Mouse (Mus musculus) midbrain, embryonic 14.5 days (tissue): Measurements from ENCODE around the gene Wdr41. TPM values are rescaled to one million over a fixed set of nuclear protein-coding genes. Genes with fewer than 3 reads are reported as not detected.

Source experiments
- ATAC-seq: fragments of 200-750 bp; cut with Nextera tagmentation; 2 replicates; pipeline ENCODE4 v1.8.0; 2017; ENCODE audit warnings: moderate number of reproducible peaks, moderate library complexity; ENCODE audit not compliant: low FRiP score, low TSS enrichment
- DNase-seq: peaks from one replicate; pipeline ENCODE4 v3.0.0-alpha.2; 2015
- H3K27ac ChIP-seq: fragments of 300-500 bp; sonication (generic); replicated peaks from 2 replicates; pipeline ENCODE4 v1.5.1; 2014; ENCODE audit warnings: mild to moderate bottlenecking, low read depth, low read length, moderate library complexity
- H3K27me3 ChIP-seq: fragments of 300-500 bp; sonication (generic); 2 replicates; pipeline ENCODE4 v1.6.1; 2014; ENCODE audit warnings: low read length, control low read depth, mixed read lengths; ENCODE audit not compliant: control insufficient read depth, insufficient read depth
- H3K36me3 ChIP-seq: fragments of 300-500 bp; sonication (generic); 2 replicates; pipeline ENCODE4 v1.6.1; 2014; ENCODE audit warnings: low read length, control low read depth; ENCODE audit not compliant: control insufficient read depth, insufficient read depth
- H3K4me1 ChIP-seq: fragments of 300-500 bp; sonication (generic); 2 replicates; pipeline ENCODE4 v1.6.1; 2014; ENCODE audit warnings: mild to moderate bottlenecking, antibody characterized with exemption, low read length, control low read depth; ENCODE audit not compliant: control insufficient read depth, insufficient read depth
- H3K4me2 ChIP-seq: fragments of 300-500 bp; sonication (generic); 2 replicates; pipeline ENCODE4 v1.6.1; 2014; ENCODE audit warnings: mild to moderate bottlenecking, low read length, moderate library complexity
- H3K4me3 ChIP-seq: fragments of 300-500 bp; sonication (generic); replicated peaks from 2 replicates; pipeline ENCODE4 v1.5.1; 2014; ENCODE audit warnings: low read depth, low read length
- H3K9ac ChIP-seq: fragments of 300-500 bp; sonication (generic); replicated peaks from 2 replicates; pipeline ENCODE4 v1.6.1; 2014; ENCODE audit warnings: mild to moderate bottlenecking, low read length, moderate library complexity
- H3K9me3 ChIP-seq: fragments of 300-500 bp; sonication (generic); 2 replicates; pipeline ENCODE4 v1.6.1; 2016; ENCODE audit warnings: low read length, control low read depth, mixed read lengths; ENCODE audit not compliant: control insufficient read depth
- WGBS: fragments of 180-500 bp; shearing (Covaris S2); extraction: QIAGEN DNeasy Blood & Tissue Kit; methylation state at CpG from one replicate; pipeline ENCODE4 v1.1.7; 2014; 5-methylcytosine and 5-hydroxymethylcytosine counted together
- polyA plus RNA-seq: library from polyadenylated mRNA; unstranded; fragments of >200 nt; fragmentation: Nextera tagmentation; extraction: Ambion mirVana; gene quantifications from 2 replicates; pipeline ENCODE4 v1.2.1, GENCODE M21; 2014

The Wdr41 gene
- polyA plus RNA-seq, 1 experiment from 2014 or later, result 25.0 TPM

GRCm38 (mm10) chr13:95050398-95050797 is 74.3 kb downstream of the Wdr41 start:
- WGBS, result 87% methylated on average over 4 of the region's 4 CpGs
- H3K36me3 ChIP-seq, result no peaks in the 10 kb centered on the region
- ATAC-seq (no peak), DNase-seq (no peak)
- H3K4me1 ChIP-seq, result no peaks in the 10 kb centered on the region
- no peaks in the 10 kb centered on the region for H3K9me3 ChIP-seq
- no peak overlapping the region for H3K4me3 ChIP-seq
- no peak overlapping the region for H3K9ac ChIP-seq
- H3K4me2 ChIP-seq, result no peak overlapping the region
- H3K27ac ChIP-seq, result no peak overlapping the region
- no peaks in the 10 kb centered on the region for H3K27me3 ChIP-seq

- H3K9ac ChIP-seq, result no peak overlapping the region
- H3K9me3 ChIP-seq, result no peaks in the 10 kb centered on the region
- no peaks in the 10 kb centered on the region for H3K4me1 ChIP-seq
- DNase-seq, result no peak
- no peaks in the 10 kb centered on the region for H3K27me3 ChIP-seq
- H3K27ac ChIP-seq, result no peak overlapping the region
- H3K4me3 ChIP-seq, result no peak overlapping the region
- no peaks in the 10 kb centered on the region for H3K36me3 ChIP-seq
- ATAC-seq, result no peak
- 86% methylated on average over 3 of the region's 3 CpGs for WGBS
- H3K4me2 ChIP-seq, result no peak overlapping the region
Observed at GRCm38 (mm10) chr13:95052421-95052820, 76.3 kb downstream of the Wdr41 start.

GRCm38 (mm10) chr13:95055742-95056388 is 79.7 kb downstream of the Wdr41 start:
- Histone ChIP-seq H3K4me2 (no peak overlapping the region), H3K27ac (no peak overlapping the region), H3K9me3 (no peaks in the 10 kb centered on the region), H3K36me3 (no peaks in the 10 kb centered on the region), H3K4me3 (no peak overlapping the region), H3K9ac (no peak overlapping the region), H3K27me3 (no peaks in the 10 kb centered on the region), H3K4me1 (no peaks in the 10 kb centered on the region)
- ATAC-seq, result no peak
- DNase-seq, result no peak
- 69% methylated on average over 1 of the region's 1 CpGs for WGBS

GRCm38 (mm10) chr13:95056501-95057280 is 80.5 kb downstream of the Wdr41 start:
- Histone ChIP-seq H3K9me3 (no peaks in the 10 kb centered on the region), H3K9ac (no peak overlapping the region), H3K27me3 (no peaks in the 10 kb centered on the region), H3K4me2 (no peak overlapping the region), H3K36me3 (no peaks in the 10 kb centered on the region), H3K4me3 (no peak overlapping the region), H3K27ac (no peak overlapping the region), H3K4me1 (no peaks in the 10 kb centered on the region)
- WGBS, result 83% methylated on average over 11 of the region's 11 CpGs
- DNase-seq, result no peak
- no peak for ATAC-seq

- no peak overlapping the region for H3K4me2 ChIP-seq
- H3K4me1 ChIP-seq, result no peaks in the 10 kb centered on the region
- ATAC-seq (no peak), DNase-seq (no peak)
- 83% methylated on average over 4 of the region's 4 CpGs for WGBS
- H3K36me3 ChIP-seq, result no peaks in the 10 kb centered on the region
- H3K9me3 ChIP-seq, result no peaks in the 10 kb centered on the region
- no peaks in the 10 kb centered on the region for H3K27me3 ChIP-seq
- no peak overlapping the region for H3K4me3 ChIP-seq
- H3K9ac ChIP-seq, result no peak overlapping the region
- H3K27ac ChIP-seq, result no peak overlapping the region
Observed at GRCm38 (mm10) chr13:95058885-95059284, 82.7 kb downstream of the Wdr41 start.

GRCm38 (mm10) chr13:95063390-95064017 is 87.4 kb downstream of the Wdr41 start:
- H3K4me2 ChIP-seq, result no peak overlapping the region
- no peaks in the 10 kb centered on the region for H3K27me3 ChIP-seq
- no peaks in the 10 kb centered on the region for H3K4me1 ChIP-seq
- H3K36me3 ChIP-seq, result no peaks in the 10 kb centered on the region
- DNase-seq (no peak), ATAC-seq (no peak)
- no peak overlapping the region for H3K9ac ChIP-seq
- H3K9me3 ChIP-seq, result no peaks in the 10 kb centered on the region
- no peak overlapping the region for H3K27ac ChIP-seq
- H3K4me3 ChIP-seq, result no peak overlapping the region
- WGBS, result 58% methylated on average over 4 of the region's 4 CpGs

- Histone ChIP-seq H3K27ac (no peak overlapping the region), H3K9ac (no peak overlapping the region), H3K36me3 (no peaks in the 10 kb centered on the region), H3K4me1 (no peaks in the 10 kb centered on the region), H3K9me3 (no peaks in the 10 kb centered on the region), H3K27me3 (no peaks in the 10 kb centered on the region), H3K4me2 (no peak overlapping the region), H3K4me3 (no peak overlapping the region)
- DNase-seq (peak; percentile 39), ATAC-seq (no peak)
- 68% methylated on average over 6 of the region's 6 CpGs for WGBS
Observed at GRCm38 (mm10) chr13:95067854-95068253, 91.7 kb downstream of the Wdr41 start.

- Histone ChIP-seq H3K36me3 (no peaks in the 10 kb centered on the region), H3K4me3 (no peak overlapping the region), H3K27me3 (no peaks in the 10 kb centered on the region), H3K9me3 (no peaks in the 10 kb centered on the region), H3K9ac (no peak overlapping the region), H3K4me2 (no peak overlapping the region), H3K4me1 (no peaks in the 10 kb centered on the region), H3K27ac (no peak overlapping the region)
- ATAC-seq (no peak), DNase-seq (no peak)
Observed at GRCm38 (mm10) chr13:95070268-95070667, 94.1 kb downstream of the Wdr41 start.
